Mouse (Mus musculus): Measurements from ENCODE around the gene Nt5c1b.
A peak's percentile ranks its signal among the peaks of the same experiment; 100 is the strongest.

Gene Nt5c1b

GRCm38 (mm10) chr12:10369673-10370072, at the start of gene Nt5c1b:
Gene Nt5c1b (plus strand): TSS chr12:10369973.
- DNase-seq: no peak

GRCm38 (mm10) chr12:10327651-10328050, 42.1 kb upstream of the Nt5c1b start:
- no peak for DNase-seq

- no peak for DNase-seq
These were observed 40.3 kb upstream of the Nt5c1b start for GRCm38 (mm10) chr12:10329460-10329859.

GRCm38 (mm10) chr12:10340604-10341003, 29.2 kb upstream of the Nt5c1b start:
- DNase-seq: no peak

- DNase-seq: no peak
These were observed 19.1 kb upstream of the Nt5c1b start for GRCm38 (mm10) chr12:10350706-10351105.

GRCm38 (mm10) chr12:10357756-10358155, 12.0 kb upstream of the Nt5c1b start:
- no peak for DNase-seq

- DNase-seq: peak; percentile 96
These were observed 21.1 kb downstream of the Nt5c1b start, which contains the start of gene Rdh14 for GRCm38 (mm10) chr12:10390671-10391441. Gene Rdh14 (plus strand): TSS chr12:10390772.

GRCm38 (mm10) chr12:10400788-10401187, 31.0 kb downstream of the Nt5c1b start:
- DNase-seq: no peak

- no peak for DNase-seq
These were observed 32.8 kb downstream of the Nt5c1b start for GRCm38 (mm10) chr12:10402421-10403115.

- DNase-seq: no peak
These were observed 40.9 kb downstream of the Nt5c1b start for GRCm38 (mm10) chr12:10410511-10411179.

GRCm38 (mm10) chr12:10411453-10411852, 41.7 kb downstream of the Nt5c1b start:
- no peak for DNase-seq

GRCm38 (mm10) chr12:10422347-10422746, 52.6 kb downstream of the Nt5c1b start:
- no peak for DNase-seq

- DNase-seq: no peak
These were observed 56.5 kb downstream of the Nt5c1b start for GRCm38 (mm10) chr12:10425982-10426863.

GRCm38 (mm10) chr12:10430999-10431398, 61.2 kb downstream of the Nt5c1b start:
- DNase-seq: no peak

GRCm38 (mm10) chr12:10438054-10439001, 68.6 kb downstream of the Nt5c1b start:
- DNase-seq: peak; percentile 58

Measured in cerebellum, adult 11 months (tissue).